Mouse (Mus musculus): ENCODE results near the gene Gas2. TPM values are rescaled to one million over a fixed set of nuclear protein-coding genes. Genes with fewer than 3 reads are reported as not detected.
A peak's percentile ranks its signal among the peaks of the same experiment; 100 is the strongest.

The Gas2 gene
- polyA plus RNA-seq, 1 experiment from 2014 or later = 156 TPM

DNA sequence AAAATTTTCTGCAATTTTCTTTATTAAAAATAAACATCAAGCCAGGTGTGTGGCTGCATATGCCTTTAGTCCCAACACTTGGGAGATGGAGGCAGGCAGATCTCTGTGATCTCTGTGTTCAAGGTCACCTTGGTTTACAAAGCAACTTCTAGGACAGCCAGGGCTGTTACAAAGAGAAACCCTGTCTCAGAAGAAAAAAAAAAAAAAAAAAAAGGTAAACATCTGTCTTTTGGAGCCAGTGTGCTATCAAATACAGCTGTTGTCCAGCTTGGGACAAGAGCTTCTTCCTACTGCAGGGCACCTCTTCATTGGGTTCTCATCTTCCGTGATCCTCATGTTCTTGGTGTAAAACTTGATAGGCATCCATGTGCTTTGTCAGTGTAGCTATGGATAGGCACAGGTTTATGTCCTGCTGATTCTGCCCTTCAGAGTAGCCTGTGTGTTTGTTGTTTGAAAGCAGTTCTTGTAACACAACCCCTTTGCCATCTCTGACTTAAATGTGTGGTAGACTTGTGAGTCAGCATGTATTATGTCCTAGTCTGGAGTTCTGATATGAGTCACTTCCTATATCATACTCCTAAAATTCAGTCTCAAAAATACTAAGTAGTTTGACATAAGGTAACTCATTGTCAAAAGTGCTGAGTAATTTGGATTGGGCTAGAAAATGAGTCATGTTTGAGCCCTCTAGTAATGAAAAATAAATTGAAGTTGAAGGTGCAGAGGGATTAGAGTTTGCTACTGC, 30.6 kb downstream of the Gas2 start:
- Histone ChIP-seq H3K27ac (no peak overlapping the region), H3K4me2 (ENCODE audit: low read length) (no peak overlapping the region), H3K4me3 (replicated peaks; ENCODE audit: low read depth, low read length) (no peak overlapping the region), H3K4me1 (replicated peaks; ENCODE audit: insufficient read depth, low read length) (0 out of 2 replicates have a peak, but pooled peaks cover 1% of the 10 kb centered on the region), H3K36me3 (ENCODE audit: insufficient read depth, low read length) (no peaks in the 10 kb centered on the region), H3K9ac (ENCODE audit: low read depth, low read length) (no peak overlapping the region), H3K27me3 (ENCODE audit: insufficient read depth, low read length) (no peaks in the 10 kb centered on the region), H3K9me3 (replicated peaks; ENCODE audit: low read length) (no peaks in the 10 kb centered on the region)
- DNase-seq (ENCODE audit: low spot score) (no peak), ATAC-seq (replicated peaks; ENCODE audit: low FRiP score, low read depth) (no peak)
- WGBS = 96% methylated on average over 1 of the region's 1 CpGs
- no peak for TF ChIP-seq CTCF (IDR thresholded peaks at IDR 0.05; ENCODE audit: low read depth)

GRCm38 (mm10) chr7:51893008-51893407, 31.2 kb downstream of the Gas2 start:
- no peak for ATAC-seq (replicated peaks; ENCODE audit: low FRiP score, low read depth)
- Histone ChIP-seq H3K9ac (ENCODE audit: low read depth, low read length) (no peak overlapping the region), H3K4me1 (replicated peaks; ENCODE audit: insufficient read depth, low read length) (no peaks in the 10 kb centered on the region), H3K4me2 (ENCODE audit: low read length) (no peak overlapping the region), H3K9me3 (replicated peaks; ENCODE audit: low read length) (no peaks in the 10 kb centered on the region), H3K27me3 (ENCODE audit: insufficient read depth, low read length) (no peaks in the 10 kb centered on the region), H3K4me3 (replicated peaks; ENCODE audit: low read depth, low read length) (no peak overlapping the region), H3K36me3 (ENCODE audit: insufficient read depth, low read length) (no peaks in the 10 kb centered on the region), H3K27ac (no peak overlapping the region)
- no peak for TF ChIP-seq CTCF (IDR thresholded peaks at IDR 0.05; ENCODE audit: low read depth)
- no peak for DNase-seq (ENCODE audit: low spot score)
- WGBS = 85% methylated on average over 4 of the region's 4 CpGs

GRCm38 (mm10) chr7:51894133-51894801, 32.5 kb downstream of the Gas2 start:
- H3K27ac ChIP-seq = no peak overlapping the region
- DNase-seq (ENCODE audit: low spot score) (no peak), ATAC-seq (replicated peaks; ENCODE audit: low FRiP score, low read depth) (no peak)
- H3K4me2 ChIP-seq (ENCODE audit: low read length) = no peak overlapping the region
- H3K4me1 ChIP-seq (replicated peaks; ENCODE audit: insufficient read depth, low read length) = no peaks in the 10 kb centered on the region
- no peak overlapping the region for H3K9ac ChIP-seq (ENCODE audit: low read depth, low read length)
- H3K4me3 ChIP-seq (replicated peaks; ENCODE audit: low read depth, low read length) = no peak overlapping the region
- no peaks in the 10 kb centered on the region for H3K9me3 ChIP-seq (replicated peaks; ENCODE audit: low read length)
- no peaks in the 10 kb centered on the region for H3K27me3 ChIP-seq (ENCODE audit: insufficient read depth, low read length)
- no peak for TF ChIP-seq CTCF (IDR thresholded peaks at IDR 0.05; ENCODE audit: low read depth)
- 77% methylated on average over 4 of the region's 4 CpGs for WGBS
- no peaks in the 10 kb centered on the region for H3K36me3 ChIP-seq (ENCODE audit: insufficient read depth, low read length)

DNA sequence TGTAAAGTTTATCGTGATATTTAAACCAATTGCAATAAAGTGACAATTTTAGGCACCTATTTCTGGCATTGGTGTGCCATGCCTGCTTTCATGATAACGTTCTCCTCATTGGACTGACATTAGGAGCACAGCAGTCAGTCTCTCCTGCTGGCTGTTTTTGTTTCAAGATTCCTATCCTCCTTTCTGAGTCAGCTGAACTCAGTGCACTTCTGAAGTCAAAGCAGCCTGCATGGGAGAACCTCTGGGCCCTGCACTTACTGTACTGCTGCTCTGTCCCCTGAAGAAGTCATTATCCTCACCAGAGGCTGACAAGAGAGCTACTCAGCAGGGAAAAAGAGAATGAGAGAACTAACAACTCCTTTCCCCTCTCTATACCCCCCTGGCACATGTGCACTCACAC, 33.1 kb downstream of the Gas2 start:
- no peaks in the 10 kb centered on the region for H3K9me3 ChIP-seq (replicated peaks; ENCODE audit: low read length)
- WGBS = 53% methylated on average over 2 of the region's 2 CpGs
- no peak overlapping the region for H3K4me3 ChIP-seq (replicated peaks; ENCODE audit: low read depth, low read length)
- no peaks in the 10 kb centered on the region for H3K27me3 ChIP-seq (ENCODE audit: insufficient read depth, low read length)
- H3K9ac ChIP-seq (ENCODE audit: low read depth, low read length) = no peak overlapping the region
- H3K4me1 ChIP-seq (replicated peaks; ENCODE audit: insufficient read depth, low read length) = no peaks in the 10 kb centered on the region
- TF ChIP-seq CTCF (IDR thresholded peaks at IDR 0.05; ENCODE audit: low read depth) = no peak
- no peak overlapping the region for H3K4me2 ChIP-seq (ENCODE audit: low read length)
- no peaks in the 10 kb centered on the region for H3K36me3 ChIP-seq (ENCODE audit: insufficient read depth, low read length)
- DNase-seq (ENCODE audit: low spot score) (no peak), ATAC-seq (replicated peaks; ENCODE audit: low FRiP score, low read depth) (no peak)
- no peak overlapping the region for H3K27ac ChIP-seq

DNA sequence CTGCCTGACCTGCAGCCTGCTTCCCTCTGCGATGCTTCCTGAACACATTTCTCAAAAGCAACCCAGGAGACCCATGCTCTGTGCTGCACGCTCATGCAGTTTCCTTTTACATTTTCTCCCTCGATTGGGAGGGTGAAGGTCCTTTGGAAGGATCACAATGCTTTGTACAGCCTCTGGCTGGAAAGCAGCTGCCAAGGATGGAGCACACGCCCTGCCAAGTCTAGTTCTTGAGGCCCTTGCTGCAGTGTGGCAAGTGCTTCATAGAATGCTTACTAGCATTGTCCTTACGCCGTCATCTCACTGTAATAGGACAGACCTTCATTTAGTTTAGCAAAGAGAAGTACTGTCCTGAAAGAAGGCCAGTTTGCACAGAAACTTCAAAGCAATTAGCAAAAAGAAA, 37.3 kb downstream of the Gas2 start:
- H3K4me3 ChIP-seq (replicated peaks; ENCODE audit: low read depth, low read length) = no peak overlapping the region
- H3K4me2 ChIP-seq (ENCODE audit: low read length) = no peak overlapping the region
- 65% methylated on average over 6 of the region's 6 CpGs for WGBS
- no peak for DNase-seq (ENCODE audit: low spot score)
- no peak overlapping the region for H3K27ac ChIP-seq
- TF ChIP-seq CTCF (IDR thresholded peaks at IDR 0.05; ENCODE audit: low read depth) = no peak
- ATAC-seq (replicated peaks; ENCODE audit: low FRiP score, low read depth) = no peak
- H3K4me1 ChIP-seq (replicated peaks; ENCODE audit: insufficient read depth, low read length) = no peaks in the 10 kb centered on the region
- no peaks in the 10 kb centered on the region for H3K9me3 ChIP-seq (replicated peaks; ENCODE audit: low read length)
- H3K36me3 ChIP-seq (ENCODE audit: insufficient read depth, low read length) = no peaks in the 10 kb centered on the region
- no peaks in the 10 kb centered on the region for H3K27me3 ChIP-seq (ENCODE audit: insufficient read depth, low read length)
- no peak overlapping the region for H3K9ac ChIP-seq (ENCODE audit: low read depth, low read length)

- H3K36me3 ChIP-seq (ENCODE audit: insufficient read depth, low read length) = no peaks in the 10 kb centered on the region
- peak; percentile 67 for DNase-seq (ENCODE audit: low spot score)
- 76% methylated on average over 3 of the region's 3 CpGs for WGBS
- ATAC-seq (replicated peaks; ENCODE audit: low FRiP score, low read depth) = no peak; the same call in 1 of the 2 replicates
- H3K27me3 ChIP-seq (ENCODE audit: insufficient read depth, low read length) = no peaks in the 10 kb centered on the region
- no peak overlapping the region for H3K27ac ChIP-seq
- no peaks in the 10 kb centered on the region for H3K9me3 ChIP-seq (replicated peaks; ENCODE audit: low read length)
- no peak overlapping the region for H3K4me3 ChIP-seq (replicated peaks; ENCODE audit: low read depth, low read length)
- no peaks in the 10 kb centered on the region for H3K4me1 ChIP-seq (replicated peaks; ENCODE audit: insufficient read depth, low read length)
- H3K9ac ChIP-seq (ENCODE audit: low read depth, low read length) = no peak overlapping the region
- no peak for TF ChIP-seq CTCF (IDR thresholded peaks at IDR 0.05; ENCODE audit: low read depth)
- no peak overlapping the region for H3K4me2 ChIP-seq (ENCODE audit: low read length)
Measured at GRCm38 (mm10) chr7:51913292-51914050, 51.7 kb downstream of the Gas2 start.

All from kidney, postnatal 0 days (tissue).